Mouse (Mus musculus) CD4-positive, CD25-positive, alpha-beta regulatory T cell, adult 4 months (primary cell): ENCODE data around the gene Sox21. TPM values are rescaled to one million over a fixed set of nuclear protein-coding genes. Genes with fewer than 3 reads are reported as not detected.

Source experiments
- ATAC-seq: one replicate; pipeline ENCODE4 v1.8.0; 2017
- polyA plus RNA-seq, 2 experiments: library from polyadenylated mRNA; unstranded; fragments of 100-300 nt; shearing (Covaris generic); gene quantifications; one replicate each; pipeline ENCODE4 v1.2.1; 2017

The Sox21 gene
- not detected for polyA plus RNA-seq

DNA sequence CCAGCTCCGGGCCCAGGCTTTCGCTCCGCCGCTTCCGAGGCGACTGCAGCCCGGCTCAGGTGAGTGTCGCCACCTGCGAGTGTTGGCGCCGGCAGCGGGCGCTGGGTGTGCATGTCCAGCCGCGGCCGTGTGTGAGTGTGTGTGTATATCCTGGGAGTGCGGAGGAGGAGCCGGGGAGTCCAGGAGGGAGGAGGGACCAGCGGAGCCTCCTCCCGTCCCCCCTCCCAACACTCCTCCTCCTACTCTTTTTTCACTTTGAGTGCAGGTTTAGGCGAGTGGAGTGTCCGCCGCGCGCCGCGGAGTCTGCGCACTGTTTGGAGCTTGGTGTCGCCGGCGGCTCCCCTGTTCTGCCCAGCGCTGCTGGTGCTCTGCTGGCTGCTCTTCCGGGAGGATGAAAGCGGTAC lies at the start of gene Sox21:
Gene Sox21 (minus strand): TSS at position 145 of the 404 bp plus-strand sequence.
- ATAC-seq: peak; percentile 27

DNA sequence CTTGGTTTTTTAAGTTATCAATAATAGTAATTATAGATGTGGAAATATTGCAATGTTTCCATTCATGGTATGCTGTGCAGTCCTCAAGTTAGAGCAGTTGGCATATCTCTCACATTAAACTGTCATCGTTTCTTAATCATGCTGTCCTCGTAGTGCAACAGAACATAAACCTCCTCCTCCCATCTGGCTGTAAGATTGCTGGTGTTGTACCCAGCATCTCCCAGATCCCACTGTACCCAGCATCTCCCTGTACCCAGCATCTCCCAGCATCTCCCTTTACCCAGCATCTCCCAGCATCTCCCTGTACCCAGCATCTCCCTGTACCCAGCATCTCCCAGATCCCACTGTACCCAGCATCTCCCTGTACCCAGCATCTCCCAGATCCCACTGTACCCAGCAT lies 49.3 kb upstream of the Sox21 start:
- ATAC-seq: no peak

DNA sequence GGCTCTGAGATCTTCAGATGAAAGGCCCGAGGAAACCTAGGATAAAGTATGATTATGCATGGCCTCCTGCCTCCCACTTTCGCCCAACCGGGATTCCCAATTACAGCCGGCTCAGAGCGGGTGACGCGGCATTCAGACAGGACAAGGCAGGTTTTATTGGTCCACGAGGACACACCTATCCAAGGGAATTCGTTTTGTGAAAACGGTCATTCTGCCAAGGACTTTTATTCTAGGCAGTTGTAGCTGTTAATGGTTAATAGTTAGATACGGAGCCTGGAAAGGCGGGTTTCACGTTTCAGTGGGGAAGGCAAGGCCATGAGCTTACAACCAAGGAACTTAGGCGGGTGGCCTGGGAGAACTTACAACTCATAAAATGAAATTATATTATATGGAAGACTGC lies 46.1 kb upstream of the Sox21 start:
- no peak for ATAC-seq

DNA sequence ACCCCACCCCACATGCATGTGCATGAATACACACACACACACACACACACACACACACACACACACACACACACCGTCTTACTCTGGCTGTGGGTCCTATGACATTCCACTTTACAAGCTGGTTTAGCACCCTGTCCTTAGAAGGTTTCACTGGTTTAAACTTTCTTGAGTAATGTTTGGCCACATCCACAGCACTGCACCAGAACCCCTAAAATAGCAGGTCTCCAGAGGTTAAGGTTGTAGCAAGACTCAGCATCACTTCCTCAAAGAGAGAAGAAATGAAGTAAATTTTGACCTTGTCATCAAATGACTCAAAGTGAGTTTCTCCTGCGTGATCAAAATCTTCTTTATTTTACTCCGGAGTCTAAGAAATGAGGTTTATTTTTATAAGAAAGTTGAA lies 45.4 kb upstream of the Sox21 start:
- no peak for ATAC-seq

DNA sequence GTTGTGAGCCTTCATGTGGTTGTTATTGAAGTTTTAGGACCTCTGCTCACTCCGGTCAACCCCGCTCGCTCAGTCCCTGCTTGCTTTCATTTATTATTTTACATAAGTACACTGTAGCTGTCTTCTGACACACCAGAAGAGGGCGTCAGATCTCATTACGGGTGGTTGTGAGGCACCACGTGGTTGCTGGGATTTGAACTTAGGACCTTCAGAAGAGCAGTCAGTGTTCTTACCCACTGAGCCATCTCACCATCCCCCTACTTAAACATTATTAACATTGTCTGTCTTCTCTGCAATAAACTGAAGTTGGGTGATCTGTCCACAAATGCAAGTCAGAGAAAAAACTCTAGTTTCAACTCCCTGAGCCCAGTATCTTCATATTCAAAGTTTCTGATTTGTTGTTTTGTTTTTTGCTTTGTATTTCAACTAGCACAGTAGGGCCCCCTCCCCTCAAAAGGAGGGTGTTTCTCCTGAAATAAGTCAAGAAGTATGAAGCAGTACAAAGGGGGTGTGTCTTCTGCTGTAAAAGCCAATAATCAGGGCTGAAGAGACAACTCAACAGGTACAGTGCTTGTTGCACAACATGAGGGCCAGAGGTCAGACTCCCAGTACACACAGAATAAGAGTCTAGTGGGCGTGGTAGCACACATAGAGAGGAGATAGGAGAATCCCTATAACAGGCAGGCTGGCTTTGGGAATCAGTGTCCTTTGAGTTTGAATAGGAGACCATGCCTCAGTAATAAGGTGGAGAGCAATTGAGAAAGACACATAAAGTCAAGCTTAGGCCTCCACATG lies 41.1 kb upstream of the Sox21 start:
- no peak for ATAC-seq

DNA sequence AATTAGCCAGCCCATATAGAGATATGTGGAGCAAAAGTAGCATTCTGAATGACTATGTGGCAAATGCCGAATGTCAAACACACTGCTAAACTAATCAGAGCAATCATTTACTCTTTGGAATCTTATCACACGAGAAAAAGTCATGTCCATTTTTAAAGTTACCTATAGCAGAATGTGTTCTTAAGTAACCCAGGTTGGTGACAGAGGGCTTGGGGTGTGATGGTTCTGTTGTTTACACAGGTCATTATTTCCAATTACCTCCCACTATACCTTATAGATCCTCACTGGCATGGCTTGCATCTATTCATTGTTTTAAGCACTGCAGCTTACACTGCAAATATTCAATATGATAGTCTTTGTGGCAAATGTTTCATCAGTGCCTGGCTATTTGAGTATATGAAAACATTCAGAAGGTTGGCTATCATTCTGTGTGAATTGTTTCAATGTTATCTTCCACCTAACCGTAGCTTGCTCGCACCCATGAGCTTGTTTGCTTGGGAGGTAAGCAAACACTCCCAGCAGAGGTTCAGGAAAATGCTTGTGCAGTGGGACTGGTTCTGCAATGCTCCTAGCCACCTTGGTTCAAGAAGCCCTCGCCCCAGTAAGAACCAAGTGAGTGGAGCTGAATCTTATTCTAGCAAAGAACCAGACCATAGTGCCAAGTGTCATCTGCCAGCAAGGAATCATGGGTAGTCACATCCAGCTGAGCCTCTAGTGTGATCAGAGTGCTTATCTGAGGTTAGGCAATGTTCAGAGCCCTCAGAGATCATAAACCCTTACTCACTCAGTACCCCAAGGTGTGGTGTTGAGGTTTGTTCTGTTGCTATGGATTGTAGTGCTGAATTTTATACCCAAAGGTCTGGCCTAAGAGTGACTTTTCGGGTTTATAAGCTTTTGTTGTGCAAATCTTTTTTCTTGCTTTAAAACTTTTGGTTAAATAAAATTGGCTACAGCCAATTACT lies 36.0 kb upstream of the Sox21 start:
- no peak for ATAC-seq

DNA sequence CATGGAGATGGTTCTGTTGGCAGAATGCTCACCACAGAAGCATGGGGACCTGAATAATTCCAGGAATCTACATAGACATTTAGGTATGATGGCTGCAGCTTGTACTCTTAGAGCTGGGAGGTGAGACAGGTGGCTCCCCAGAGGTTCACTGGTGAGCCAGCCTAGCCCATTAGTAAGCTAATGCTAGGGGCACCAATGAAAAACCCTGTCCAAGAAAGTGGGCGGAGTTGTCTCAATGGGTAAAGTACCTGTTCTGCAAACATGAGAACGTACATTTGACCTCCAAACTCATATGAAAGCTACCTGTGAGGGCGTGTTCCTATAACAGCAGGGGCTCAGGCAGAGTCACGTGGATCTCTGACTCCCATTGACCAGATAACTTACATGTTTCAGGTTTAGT lies 32.0 kb upstream of the Sox21 start:
- no peak for ATAC-seq

DNA sequence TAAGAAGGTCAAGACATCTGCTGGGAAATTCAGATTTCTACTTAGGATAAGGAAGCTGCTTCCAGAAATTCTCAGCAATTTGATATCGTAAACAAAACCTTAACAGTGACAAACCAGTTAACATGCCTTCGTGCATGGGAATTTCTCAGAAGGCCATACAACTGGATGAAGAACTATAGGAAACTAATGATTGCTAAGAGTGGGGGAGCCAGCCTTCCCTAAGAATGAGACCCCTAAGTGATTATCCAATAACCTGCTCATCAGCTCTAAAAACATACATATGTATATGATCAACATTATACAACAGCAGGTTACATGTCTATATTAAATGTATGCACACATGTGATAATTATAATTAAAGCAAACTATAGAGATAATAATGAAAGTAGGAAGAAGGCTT lies 29.8 kb upstream of the Sox21 start, which contains the start of gene Gm9376:
Gene Gm9376 (plus strand): TSS at position 301 of the 400 bp plus-strand sequence.
- no peak for ATAC-seq

DNA sequence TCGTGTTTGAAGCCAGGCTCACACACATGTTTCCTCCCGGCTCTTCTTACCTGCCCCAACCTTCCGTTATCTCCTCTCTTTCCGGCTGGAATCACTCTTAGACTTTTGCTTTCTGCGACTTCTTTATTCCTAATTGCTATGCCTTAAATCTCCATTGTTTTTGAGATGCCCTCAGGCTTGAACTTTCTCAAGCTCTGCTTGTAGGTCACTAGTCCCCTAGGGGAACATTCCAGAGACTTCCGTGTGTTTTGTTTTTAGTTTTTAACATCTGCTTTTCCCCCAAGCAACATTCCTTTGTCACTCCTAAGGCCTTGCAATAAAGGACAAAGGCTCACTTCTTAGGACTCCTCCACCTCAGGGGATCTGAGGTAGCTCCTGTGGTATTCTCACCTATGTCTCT lies 16.6 kb upstream of the Sox21 start:
- ATAC-seq: no peak

DNA sequence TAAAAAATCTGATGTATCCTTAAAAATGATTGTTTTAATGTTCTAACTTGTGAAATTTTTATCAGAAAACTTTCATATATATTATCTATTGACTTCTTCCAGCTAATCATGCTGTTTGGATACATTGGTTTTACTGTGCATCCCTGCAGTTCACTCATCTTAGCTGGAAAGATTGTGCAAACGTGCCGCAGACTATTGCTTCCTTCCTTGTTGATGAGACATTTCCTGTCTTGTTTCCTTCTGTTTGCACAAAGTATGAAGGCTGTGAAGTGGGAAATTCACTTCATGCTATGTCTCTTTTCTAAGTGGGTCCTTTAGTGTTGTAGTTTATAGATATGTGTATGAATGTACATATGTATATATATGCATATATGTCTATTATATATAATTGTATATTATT lies 4.6 kb upstream of the Sox21 start:
- ATAC-seq: no peak

DNA sequence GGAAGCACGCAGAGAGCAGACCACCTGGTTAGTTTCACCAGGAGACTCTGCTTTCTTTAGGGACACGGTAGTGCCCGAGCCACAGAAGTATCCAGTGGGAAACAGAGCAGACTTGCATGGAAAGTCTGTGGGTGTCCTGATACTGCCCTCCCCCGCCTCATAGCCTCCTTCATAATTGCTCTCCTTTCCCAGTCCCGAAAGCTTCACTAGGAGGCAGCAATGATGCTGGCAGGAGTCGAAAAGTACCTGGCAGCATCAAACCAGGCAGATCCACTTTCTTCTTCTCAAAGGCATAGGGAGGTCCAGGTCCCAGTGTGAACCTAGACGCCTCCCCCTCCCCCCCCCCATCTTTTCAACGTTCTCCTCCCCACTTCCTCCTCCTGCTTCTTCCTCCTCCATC lies 2.5 kb upstream of the Sox21 start:
- ATAC-seq: no peak

DNA sequence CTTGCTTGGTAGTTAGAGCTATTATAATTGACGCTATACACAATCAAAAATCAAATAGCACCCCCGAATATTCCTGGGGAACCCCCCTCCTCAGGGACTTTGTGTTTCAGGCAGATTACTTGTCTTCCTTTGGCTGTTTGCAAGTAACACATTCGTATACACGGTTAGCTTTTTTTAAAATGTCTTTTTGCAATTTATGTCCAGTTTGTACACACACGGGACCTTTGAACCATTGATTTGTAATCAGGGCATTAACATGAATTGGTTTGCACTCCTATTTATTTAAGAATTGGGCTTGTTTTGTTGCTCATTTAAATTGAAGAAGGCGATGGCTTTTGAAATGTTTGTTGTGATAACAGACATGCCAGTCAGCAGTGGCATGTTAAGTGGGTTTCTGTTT lies 956 bp upstream of the Sox21 start:
- no peak for ATAC-seq

DNA sequence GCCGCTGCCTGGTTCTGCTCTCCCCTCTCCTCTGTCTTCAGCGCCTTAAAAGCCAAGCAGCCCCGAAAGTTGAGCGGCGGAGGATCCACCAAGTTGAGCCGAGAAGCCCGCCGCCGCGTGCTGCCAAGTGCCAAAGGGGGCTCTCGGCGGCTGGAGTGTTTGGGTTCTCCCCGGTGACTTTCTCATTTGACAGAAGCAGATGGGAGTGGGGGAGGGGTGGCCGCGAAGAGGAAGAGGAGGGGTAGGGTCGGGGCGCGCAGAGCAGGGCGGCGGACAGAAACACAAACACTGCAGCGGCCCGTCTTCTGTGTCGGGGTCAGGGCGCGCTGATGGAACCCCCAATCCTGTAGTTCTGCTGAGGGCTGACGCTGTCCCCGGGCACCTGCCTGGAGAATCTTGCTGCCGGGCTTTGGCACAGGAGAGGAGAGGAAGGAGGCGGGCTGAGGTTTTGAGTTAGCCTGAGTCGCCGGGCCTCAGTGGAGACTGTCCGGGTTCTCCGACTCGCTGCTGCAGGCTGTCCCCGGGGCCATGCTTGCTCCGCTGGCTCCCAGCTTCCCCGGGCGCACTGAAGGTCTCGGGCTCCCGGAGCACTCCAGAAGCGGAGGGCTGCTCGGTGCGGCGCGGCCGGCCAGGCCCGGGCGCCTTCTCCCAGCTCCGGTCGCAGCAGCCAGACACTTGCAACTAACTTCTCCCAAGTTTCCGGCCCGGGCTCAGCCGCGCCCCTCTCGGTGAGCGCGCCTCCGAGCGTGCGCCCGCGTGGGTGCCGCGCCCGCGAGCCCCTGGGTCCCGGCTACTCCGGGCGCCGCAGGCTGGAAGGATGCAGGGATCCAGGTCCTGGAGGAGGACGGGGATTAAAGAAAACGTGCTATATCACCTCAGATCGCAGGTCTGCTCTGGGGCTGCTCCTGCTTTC lies 601 bp downstream of the Sox21 start:
- ATAC-seq: peak; percentile 28

DNA sequence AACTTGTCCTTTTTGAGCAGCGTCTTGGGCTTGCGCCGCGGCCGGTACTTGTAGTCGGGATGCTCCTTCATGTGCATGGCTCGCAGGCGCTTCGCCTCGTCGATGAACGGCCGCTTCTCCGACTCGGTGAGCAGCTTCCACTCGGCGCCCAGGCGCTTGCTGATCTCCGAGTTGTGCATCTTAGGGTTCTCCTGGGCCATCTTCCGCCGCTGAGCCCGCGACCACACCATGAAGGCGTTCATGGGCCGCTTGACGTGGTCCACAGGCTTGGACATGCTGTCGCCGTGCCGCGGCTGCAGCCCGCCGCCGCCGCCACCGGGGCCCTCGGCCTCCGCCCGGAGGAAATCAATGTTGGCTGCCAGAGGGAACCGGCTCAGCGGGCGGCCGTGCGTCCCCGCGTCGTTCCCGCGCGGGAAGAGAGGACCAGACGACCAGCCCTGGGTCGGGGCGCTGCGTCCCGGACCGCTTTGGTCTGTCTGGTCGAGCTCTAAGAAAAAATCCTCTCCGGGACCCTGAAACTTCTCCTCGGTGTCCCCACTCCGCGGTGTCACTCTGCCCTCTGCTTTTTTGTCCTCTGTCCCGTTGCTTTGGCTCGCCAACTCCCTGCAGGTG lies 1.4 kb downstream of the Sox21 start:
- no peak for ATAC-seq

DNA sequence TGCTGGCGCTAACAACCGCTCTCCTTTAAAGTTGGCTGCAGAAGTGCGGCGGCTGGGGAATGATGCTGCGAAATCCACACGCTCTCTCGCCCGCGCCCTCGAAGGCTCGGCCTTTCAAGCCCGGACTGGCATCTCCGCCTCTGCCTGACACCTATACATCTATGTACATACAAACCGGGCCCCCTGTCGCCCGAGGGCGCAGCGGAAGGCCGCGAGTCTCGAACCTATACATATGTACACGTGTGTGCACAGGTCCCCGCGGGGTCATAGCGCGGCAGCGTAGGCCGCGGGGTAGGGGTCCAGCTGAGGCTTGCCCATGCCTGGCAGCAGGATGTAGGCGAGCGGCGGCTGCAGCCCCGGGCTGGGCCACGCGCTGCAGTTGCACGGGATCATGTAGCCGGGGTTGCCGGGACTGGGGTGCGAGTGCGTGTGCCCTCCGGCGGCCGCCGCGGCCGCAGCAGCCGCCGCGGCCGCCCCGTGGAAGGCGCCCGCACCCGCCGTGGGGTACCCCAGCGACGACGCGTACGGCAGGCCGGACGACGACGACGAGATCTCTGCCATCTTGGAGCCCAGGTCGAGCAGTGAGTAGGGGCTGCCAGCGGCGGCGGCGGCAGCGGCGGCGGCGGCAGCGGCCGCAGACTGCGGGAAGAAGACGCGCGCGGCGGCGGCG lies 2.2 kb downstream of the Sox21 start:
- ATAC-seq: no peak

DNA sequence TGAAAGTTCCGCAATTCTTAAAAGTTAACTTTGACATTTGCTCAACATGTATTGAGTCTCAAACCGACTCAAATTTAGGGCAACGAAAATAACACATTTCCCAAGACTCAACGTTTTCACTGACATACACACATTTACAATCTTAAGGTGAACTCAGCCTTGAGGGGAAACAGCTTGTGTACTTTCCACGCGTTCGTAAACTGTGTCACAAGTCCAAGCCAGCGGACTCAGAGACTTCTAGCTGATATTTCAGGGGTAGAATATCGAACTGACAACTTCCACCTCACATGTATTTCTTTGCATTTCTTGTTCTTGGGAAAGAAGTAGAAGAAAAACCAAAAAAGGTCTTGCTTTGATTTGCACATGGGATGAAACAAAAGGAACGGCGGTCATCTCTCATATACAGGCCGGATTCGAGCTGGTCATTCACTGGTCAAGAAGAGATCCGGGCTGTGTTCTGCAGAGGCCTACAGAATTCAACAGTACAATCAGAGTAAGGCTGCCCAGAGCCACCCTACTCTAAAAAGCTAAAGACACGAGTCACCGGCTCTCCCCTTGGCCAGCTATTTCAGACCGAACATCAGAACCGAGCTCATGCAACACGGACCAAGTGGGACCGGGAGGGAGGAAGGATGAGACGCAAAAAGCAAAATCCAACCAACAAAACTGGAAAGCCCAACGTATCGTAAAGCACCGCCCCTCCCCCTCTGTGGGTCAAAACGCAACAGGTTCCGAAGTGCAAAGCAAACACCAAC lies 2.9 kb downstream of the Sox21 start:
- ATAC-seq: no peak

DNA sequence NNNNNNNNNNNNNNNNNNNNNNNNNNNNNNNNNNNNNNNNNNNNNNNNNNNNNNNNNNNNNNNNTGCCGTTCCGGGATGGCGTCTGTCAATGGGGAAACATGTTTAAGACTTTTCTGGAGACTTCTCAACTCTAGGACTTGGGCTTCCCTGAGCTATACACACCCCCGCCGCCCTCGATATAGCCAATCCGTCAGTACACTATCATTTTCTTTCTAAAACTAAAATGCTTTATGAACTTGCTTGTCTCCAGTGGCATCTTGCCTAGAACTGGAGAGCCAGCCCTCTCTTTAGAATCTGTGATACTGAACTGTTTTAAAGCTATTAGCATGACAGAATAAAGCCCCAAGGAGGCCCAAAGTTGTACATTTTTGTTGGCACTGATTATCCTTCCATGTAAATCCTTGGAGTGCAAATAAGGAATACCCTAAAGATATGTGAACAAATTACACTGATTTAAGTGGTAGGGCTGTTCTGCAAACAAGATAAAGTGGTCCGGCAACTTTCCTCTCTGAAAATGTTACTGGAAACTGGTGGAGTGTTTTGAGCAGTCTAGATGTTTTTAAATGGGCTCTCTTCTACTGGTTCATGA lies 4.4 kb downstream of the Sox21 start:
- no peak for ATAC-seq

DNA sequence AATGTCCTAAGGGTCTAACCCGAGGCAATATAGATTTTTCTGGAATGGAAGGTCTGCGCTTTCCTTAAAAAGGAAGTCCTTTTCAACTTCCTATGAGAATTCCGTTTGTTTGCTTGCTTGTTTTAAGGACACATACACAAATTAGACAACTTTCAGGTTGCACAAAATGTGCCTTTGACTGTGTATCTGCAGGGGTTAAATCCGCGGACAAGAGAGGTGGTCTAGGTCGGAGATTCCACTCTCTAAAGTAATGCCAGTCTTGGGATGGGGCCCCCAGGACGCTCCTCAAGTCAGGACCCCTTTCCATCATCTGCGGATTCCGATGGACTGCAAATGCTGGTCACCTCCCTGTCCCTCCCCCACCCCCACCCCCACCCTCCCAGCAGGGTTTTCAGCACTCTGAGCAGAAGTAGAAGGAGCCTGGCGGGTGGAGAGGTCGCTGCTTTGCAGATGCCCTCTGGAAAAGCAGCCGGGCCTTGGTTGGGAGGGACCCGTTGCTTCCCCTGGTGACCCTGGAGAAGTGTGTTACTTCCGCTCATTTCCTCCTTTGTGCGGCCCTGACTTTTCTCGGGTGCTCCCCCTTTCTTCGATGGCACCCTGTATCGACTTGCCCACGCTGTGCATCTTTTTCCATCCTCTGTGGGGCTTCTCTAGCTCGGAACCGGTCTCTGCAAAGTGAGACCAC lies 10.2 kb downstream of the Sox21 start:
- no peak for ATAC-seq

DNA sequence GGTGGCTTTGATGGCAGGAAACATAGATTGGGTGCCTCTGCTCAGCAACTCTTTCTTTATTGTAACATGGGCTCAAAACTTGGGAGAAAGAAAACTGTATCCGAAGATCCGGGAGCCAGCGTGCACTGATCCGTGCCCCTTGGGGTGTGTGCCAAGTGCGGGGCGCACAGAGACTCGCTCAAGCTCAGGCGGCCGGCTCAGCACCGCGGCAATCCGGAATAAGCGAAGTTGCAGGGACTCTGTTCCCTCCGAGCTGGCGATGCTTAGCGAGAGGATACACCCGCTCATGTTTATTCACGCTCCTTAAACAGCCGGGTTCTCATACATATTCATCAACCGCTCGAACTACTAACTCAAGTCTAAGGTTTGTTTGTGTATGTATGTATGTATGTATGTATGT lies 10.9 kb downstream of the Sox21 start:
- ATAC-seq: no peak
